Mouse (Mus musculus) intestine, embryonic 14.5 days (tissue): ENCODE measurements at regions not wholly inside any gene's neighbourhood (a gene's known extent, or its start where the extent isn't known, plus 50 kb on each side); places are given as distances from the start of the nearest gene placed in this dataset.
A peak's percentile ranks its signal among the peaks of the same experiment; 100 is the strongest.

Source experiments
- ATAC-seq: fragments of 200-750 bp; cut with Nextera tagmentation; replicated peaks from 2 replicates; pipeline ENCODE4 v1.8.0; 2017; ENCODE audit warnings: low read depth, moderate number of reproducible peaks, moderate TSS enrichment, moderate library complexity; ENCODE audit not compliant: low FRiP score, low TSS enrichment
- DNase-seq: peaks from one replicate; pipeline ENCODE4 v3.0.0-alpha.2; 2018; ENCODE audit warnings: low spot score
- H3K27ac ChIP-seq: fragments of 300-500 bp; sonication (generic); 2 replicates; pipeline ENCODE4 v1.5.1; 2014; ENCODE audit warnings: low read depth, mild to moderate bottlenecking, control low read depth
- H3K27me3 ChIP-seq: fragments of 300-500 bp; sonication (generic); replicated peaks from 2 replicates; pipeline ENCODE4 v1.6.1; 2014; ENCODE audit warnings: low read length, control low read depth; ENCODE audit not compliant: control insufficient read depth, insufficient read depth
- H3K36me3 ChIP-seq: fragments of 300-500 bp; sonication (generic); 2 replicates; pipeline ENCODE4 v1.6.1; 2014; ENCODE audit warnings: low read length, control low read depth; ENCODE audit not compliant: control insufficient read depth, insufficient read depth
- H3K4me1 ChIP-seq: fragments of 300-500 bp; sonication (generic); replicated peaks from 2 replicates; pipeline ENCODE4 v1.6.1; 2014; ENCODE audit warnings: low read length, control low read depth, mixed read lengths; ENCODE audit not compliant: control insufficient read depth, insufficient read depth
- H3K4me2 ChIP-seq: fragments of 300-500 bp; sonication (generic); 2 replicates; pipeline ENCODE4 v1.6.1; 2014; ENCODE audit warnings: low read length
- H3K4me3 ChIP-seq: fragments of 300-500 bp; sonication (generic); 2 replicates; pipeline ENCODE4 v1.5.1; 2014; ENCODE audit warnings: low read depth, low read length, control low read depth, mixed read lengths
- H3K9ac ChIP-seq: fragments of 300-500 bp; sonication (generic); 2 replicates; pipeline ENCODE4 v1.6.1; 2014; ENCODE audit warnings: mild to moderate bottlenecking, low read length
- H3K9me3 ChIP-seq: fragments of 300-500 bp; sonication (generic); 2 replicates; pipeline ENCODE4 v1.6.1; 2016; ENCODE audit warnings: low read length, control low read depth; ENCODE audit not compliant: control insufficient read depth
- WGBS: fragments of 180-500 bp; shearing (Covaris S2); extraction: QIAGEN DNeasy Blood & Tissue Kit; methylation state at CpG from one replicate; pipeline ENCODE4 v1.1.7; 2014; 5-methylcytosine and 5-hydroxymethylcytosine counted together

- Histone ChIP-seq H3K9ac (no peak overlapping the region), H3K27me3 (no peaks in the 10 kb centered on the region), H3K9me3 (no peaks in the 10 kb centered on the region), H3K4me3 (no peak overlapping the region), H3K36me3 (no peaks in the 10 kb centered on the region), H3K27ac (no peak overlapping the region), H3K4me2 (no peak overlapping the region), H3K4me1 (no peaks in the 10 kb centered on the region)
- DNase-seq (no peak), ATAC-seq (no peak)
- WGBS: 62% methylated on average over 3 of the region's 3 CpGs
Measured at GRCm38 (mm10) chr2:75360936-75361335, 298.1 kb upstream of the Hnrnpa3 start.

GRCm38 (mm10) chr2:75376666-75377065, 282.4 kb upstream of the Hnrnpa3 start:
- Histone ChIP-seq H3K9ac (no peak overlapping the region), H3K27ac (no peak overlapping the region), H3K27me3 (no peaks in the 10 kb centered on the region), H3K4me2 (no peak overlapping the region), H3K36me3 (no peaks in the 10 kb centered on the region), H3K9me3 (no peaks in the 10 kb centered on the region), H3K4me1 (no peaks in the 10 kb centered on the region), H3K4me3 (no peak overlapping the region)
- WGBS: 71% methylated on average over 5 of the region's 5 CpGs
- peak; percentile 32 for DNase-seq
- no peak for ATAC-seq

- DNase-seq (peak; percentile 7), ATAC-seq (no peak)
- Histone ChIP-seq H3K27me3 (no peaks in the 10 kb centered on the region), H3K4me1 (no peaks in the 10 kb centered on the region), H3K27ac (no peak overlapping the region), H3K9ac (no peak overlapping the region), H3K36me3 (no peaks in the 10 kb centered on the region), H3K4me2 (no peak overlapping the region), H3K4me3 (no peak overlapping the region), H3K9me3 (no peaks in the 10 kb centered on the region)
- WGBS: 61% methylated on average over 7 of the region's 7 CpGs
Measured at GRCm38 (mm10) chr2:75385551-75386263, 273.4 kb upstream of the Hnrnpa3 start.

GRCm38 (mm10) chr2:75386636-75387035, 272.4 kb upstream of the Hnrnpa3 start:
- no peaks in the 10 kb centered on the region for H3K4me1 ChIP-seq
- no peak overlapping the region for H3K9ac ChIP-seq
- H3K36me3 ChIP-seq: no peaks in the 10 kb centered on the region
- 89% methylated on average over 3 of the region's 3 CpGs for WGBS
- ATAC-seq (no peak), DNase-seq (no peak)
- no peak overlapping the region for H3K4me3 ChIP-seq
- H3K27ac ChIP-seq: no peak overlapping the region
- no peaks in the 10 kb centered on the region for H3K9me3 ChIP-seq
- no peaks in the 10 kb centered on the region for H3K27me3 ChIP-seq
- H3K4me2 ChIP-seq: no peak overlapping the region

- 92% methylated on average over 3 of the region's 3 CpGs for WGBS
- Histone ChIP-seq H3K9ac (no peak overlapping the region), H3K4me2 (no peak overlapping the region), H3K9me3 (no peaks in the 10 kb centered on the region), H3K27me3 (no peaks in the 10 kb centered on the region), H3K4me3 (no peak overlapping the region), H3K36me3 (no peaks in the 10 kb centered on the region), H3K4me1 (no peaks in the 10 kb centered on the region), H3K27ac (no peak overlapping the region)
- DNase-seq: no peak
- no peak for ATAC-seq
Measured at GRCm38 (mm10) chr2:75392041-75392440, 267.0 kb upstream of the Hnrnpa3 start.

GRCm38 (mm10) chr2:75394928-75395673, 264.0 kb upstream of the Hnrnpa3 start:
- no peaks in the 10 kb centered on the region for H3K9me3 ChIP-seq

GRCm38 (mm10) chr2:75396016-75396415, 263.0 kb upstream of the Hnrnpa3 start:
- H3K4me1 ChIP-seq: 0 out of 2 replicates have a peak, but pooled peaks cover 2% of the 10 kb centered on the region
- H3K9ac ChIP-seq: no peak overlapping the region
- DNase-seq (no peak), ATAC-seq (no peak)
- H3K27me3 ChIP-seq: no peaks in the 10 kb centered on the region
- H3K4me3 ChIP-seq: no peak overlapping the region
- no peaks in the 10 kb centered on the region for H3K36me3 ChIP-seq
- WGBS: 81% methylated on average over 2 of the region's 2 CpGs
- no peaks in the 10 kb centered on the region for H3K9me3 ChIP-seq
- no peak overlapping the region for H3K27ac ChIP-seq
- no peak overlapping the region for H3K4me2 ChIP-seq

More at GRCm38 (mm10) chr2:75394928-75395673, 264.0 kb upstream of the Hnrnpa3 start:
- Histone ChIP-seq H3K9ac (no peak overlapping the region), H3K4me1 (no peaks in the 10 kb centered on the region), H3K4me3 (no peak overlapping the region), H3K27ac (no peak overlapping the region), H3K27me3 (no peaks in the 10 kb centered on the region), H3K36me3 (no peaks in the 10 kb centered on the region), H3K4me2 (no peak overlapping the region)
- ATAC-seq (no peak), DNase-seq (no peak)
- 70% methylated on average over 6 of the region's 6 CpGs for WGBS

GRCm38 (mm10) chr2:75400291-75400870, 258.7 kb upstream of the Hnrnpa3 start:
- H3K4me2 ChIP-seq: no peak overlapping the region
- H3K4me3 ChIP-seq: no peak overlapping the region
- no peak overlapping the region for H3K9ac ChIP-seq
- WGBS: 59% methylated on average over 7 of the region's 7 CpGs
- H3K27ac ChIP-seq: no peak overlapping the region
- H3K4me1 ChIP-seq: 0 out of 2 replicates have a peak, but pooled peaks cover 2% of the 10 kb centered on the region
- DNase-seq (no peak), ATAC-seq (no peak)
- H3K9me3 ChIP-seq: no peaks in the 10 kb centered on the region
- H3K36me3 ChIP-seq: no peaks in the 10 kb centered on the region
- H3K27me3 ChIP-seq: no peaks in the 10 kb centered on the region
